Mouse (Mus musculus) urinary bladder, adult 2 months (tissue): Measurements from ENCODE around the gene Tigd2. TPM values are rescaled to one million over a fixed set of nuclear protein-coding genes. Genes with fewer than 3 reads are reported as not detected.
"Not testable (repeated sequence)": the region's sequence is repeated elsewhere in the genome, so short reads cannot be mapped to it uniquely, and the experiment has no call there.

Experiments used
- DNase-seq: peaks from one replicate; pipeline ENCODE4 v3.0.0; 2022; ENCODE audit warnings: low spot score
- polyA plus RNA-seq: library from polyadenylated mRNA; depleted of rRNA; stranded (reverse); fragments of >200 nt; gene quantifications from 2 replicates; pipeline ENCODE4 v1.2.3, GENCODE M21; 2012; rRNA removed

Gene Tigd2
- polyA plus RNA-seq, result 4.7 and 7.1 TPM in 2 replicates

DNA sequence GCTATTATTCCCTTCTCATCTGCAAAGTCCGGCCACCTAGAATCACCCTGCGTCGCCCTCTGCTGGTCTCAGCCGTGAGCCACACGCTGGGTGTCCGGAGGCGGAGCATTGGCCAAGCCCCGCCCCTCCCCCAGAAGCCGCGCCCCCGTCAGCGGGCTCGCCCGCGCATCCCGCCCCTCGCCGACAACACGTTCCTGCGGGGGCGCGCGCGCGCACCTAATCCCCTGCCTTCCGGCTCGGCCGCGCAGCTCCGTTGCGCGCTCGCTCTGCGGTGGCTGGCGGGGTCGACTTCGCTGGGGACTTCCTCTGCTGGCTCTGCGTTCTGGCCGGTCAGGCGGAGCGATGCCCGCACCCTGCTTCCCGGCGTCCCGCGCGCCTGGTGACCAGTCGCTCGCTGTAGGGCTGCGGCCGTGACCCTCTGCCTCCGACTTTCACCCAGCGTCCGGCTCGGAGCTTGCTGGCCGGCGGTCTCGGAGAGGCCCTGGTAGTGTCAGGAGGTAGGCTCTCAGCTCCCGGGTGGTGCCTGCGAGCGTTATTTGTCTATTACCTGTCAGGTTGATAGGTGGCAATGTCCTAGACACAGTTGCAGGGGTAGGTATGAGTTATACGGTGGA, at the start of gene Tigd2:
Gene Tigd2, plus strand, starts transcription at position 186 of the 614 bp plus-strand sequence.
- peak; percentile 90 for DNase-seq

DNA sequence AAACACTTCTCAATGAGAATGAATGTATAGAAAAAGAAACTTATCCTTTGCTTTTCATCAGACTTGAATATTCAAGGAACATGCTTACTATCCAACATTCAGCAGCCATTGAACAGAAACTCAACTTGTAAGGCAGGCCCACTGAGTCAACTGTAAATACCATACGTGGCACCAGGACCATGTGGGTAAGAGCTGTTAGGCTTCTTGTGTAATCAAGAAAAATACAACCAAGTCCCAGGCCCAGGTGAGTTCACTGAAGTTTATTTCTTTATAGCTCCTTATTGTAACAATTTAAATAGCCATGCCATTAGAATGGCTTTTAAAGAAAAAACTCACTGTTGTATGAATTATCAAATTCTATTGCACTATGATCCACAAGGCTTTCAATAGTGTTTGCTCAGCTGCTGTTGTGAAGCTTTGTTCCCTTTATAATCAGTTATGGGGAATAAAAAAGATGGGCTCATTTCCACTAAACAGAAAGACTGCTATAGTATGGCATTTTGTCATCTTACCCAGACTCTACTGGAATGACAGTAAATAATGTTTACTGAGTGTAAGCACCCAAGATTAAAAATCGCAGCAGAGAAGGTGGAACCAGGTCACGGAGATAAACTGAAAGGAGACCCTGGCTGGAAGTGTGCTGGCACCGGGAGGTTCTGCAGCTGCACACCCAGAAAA, 46.7 kb upstream of the Tigd2 start:
- DNase-seq, result no peak

DNA sequence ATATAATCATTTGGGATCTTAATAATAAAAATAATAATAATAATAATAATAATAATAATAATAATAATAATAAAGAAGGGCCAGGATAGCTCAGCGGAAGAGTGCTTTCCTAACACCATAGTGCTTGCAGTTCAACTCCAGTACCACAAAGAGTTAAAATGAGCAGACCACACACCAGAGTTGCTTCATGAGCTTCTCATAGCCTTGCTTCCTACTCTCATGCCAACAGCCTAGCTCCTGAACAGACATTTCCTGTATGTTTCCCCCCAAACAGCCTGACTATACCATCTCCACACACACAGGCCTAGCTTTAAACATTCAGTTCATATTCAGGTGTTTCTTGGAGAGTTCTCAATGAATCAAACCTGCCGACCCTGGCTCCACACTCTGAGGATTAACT, 45.8 kb upstream of the Tigd2 start:
- DNase-seq, result no peak

DNA sequence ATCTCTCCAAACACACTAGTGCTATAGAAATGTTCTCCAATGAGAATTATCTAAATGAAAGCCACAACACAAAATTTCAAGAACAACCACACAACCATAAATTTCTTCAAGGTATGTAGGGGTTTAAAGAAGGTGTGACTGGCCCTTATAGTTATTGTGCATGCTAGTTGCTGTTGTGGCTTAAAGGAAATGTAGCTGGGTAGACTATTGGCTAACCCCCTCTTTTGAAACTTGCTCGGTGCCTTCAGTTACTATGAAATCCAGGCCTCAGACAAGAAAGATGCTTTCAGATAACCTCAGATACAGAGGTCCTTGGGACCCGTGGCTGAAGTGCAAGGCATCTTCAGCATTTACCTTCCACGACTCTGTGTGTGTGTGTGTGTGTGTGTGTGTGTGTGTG, 45.3 kb upstream of the Tigd2 start:
- no peak for DNase-seq

DNA sequence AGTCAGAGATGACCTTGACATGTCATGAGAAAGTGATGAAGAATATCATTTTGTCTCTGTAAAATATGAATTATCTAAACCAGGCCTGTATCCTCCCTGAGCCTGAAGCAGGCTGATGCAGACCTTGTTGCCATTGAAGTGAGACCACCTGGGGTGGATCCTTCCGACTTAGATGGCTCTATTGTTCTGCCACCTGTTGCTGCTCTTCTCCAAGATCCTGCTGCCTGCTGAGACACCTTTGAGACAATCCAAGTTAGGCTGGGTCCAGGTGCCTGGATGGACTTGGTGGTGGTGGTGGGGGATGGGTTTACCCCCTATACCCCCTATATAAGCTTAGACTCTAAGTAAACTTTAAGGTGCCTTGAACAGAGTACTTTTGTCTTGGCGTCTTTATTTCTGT, 39.7 kb upstream of the Tigd2 start:
- DNase-seq, result no peak

DNA sequence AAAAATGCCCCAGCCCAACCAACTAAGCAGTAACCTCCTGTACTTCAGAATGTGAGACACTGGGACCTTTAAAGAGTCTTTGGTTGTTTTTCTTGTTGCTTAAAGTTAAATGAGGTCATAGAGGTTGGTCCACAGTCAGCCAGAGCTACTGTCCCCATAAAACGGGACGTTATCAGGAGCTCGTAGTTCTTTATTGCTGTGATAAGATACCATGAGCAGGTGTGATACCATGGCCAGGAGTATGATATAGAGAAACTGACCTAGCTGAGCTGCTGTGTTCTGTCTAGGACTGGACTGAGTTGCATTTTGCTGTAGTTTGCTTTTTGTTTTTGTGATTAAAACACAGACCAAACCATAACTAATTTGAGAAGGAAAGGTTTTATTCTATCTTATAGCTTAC, 37.4 kb upstream of the Tigd2 start:
- DNase-seq, result no peak

DNA sequence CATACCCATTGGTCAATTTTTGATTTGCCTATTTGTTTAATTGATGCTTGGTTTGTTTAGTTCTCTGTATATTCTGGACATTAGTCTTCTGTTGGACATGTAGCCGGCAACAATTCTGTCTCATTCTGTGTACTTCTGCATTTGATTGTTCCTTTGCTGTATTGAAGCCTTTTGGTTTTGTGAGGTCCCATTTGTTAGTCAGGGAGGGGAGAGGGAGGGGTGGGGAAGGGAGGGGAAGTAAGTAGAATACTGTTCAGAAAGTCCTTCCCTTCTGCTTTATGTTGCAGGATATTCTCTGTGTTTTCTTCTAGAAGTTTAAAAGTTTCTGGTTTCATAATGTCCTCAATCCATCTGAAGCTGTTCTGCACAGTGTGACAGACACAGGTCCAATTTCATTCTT, 34.7 kb upstream of the Tigd2 start:
- no peak for DNase-seq

DNA sequence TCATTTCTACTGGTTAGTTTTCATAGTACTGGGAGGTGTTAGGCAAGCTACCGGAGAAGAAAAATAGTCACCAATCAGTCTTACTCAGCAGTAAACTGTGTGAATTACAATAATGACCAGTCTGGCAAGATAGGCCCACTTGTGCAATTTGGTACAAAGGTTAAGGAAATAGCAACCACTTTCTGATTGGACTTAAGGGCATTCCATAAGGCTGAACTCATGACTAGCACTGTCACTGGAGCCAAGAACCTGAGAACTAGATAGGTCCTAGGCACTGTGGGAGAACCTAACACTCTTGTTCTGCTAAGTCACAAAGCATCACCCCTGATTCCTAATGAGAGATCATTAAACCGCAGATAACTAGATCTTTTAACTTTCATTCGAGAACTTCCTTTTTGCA, 30.6 kb upstream of the Tigd2 start:
- no peak for DNase-seq

DNA sequence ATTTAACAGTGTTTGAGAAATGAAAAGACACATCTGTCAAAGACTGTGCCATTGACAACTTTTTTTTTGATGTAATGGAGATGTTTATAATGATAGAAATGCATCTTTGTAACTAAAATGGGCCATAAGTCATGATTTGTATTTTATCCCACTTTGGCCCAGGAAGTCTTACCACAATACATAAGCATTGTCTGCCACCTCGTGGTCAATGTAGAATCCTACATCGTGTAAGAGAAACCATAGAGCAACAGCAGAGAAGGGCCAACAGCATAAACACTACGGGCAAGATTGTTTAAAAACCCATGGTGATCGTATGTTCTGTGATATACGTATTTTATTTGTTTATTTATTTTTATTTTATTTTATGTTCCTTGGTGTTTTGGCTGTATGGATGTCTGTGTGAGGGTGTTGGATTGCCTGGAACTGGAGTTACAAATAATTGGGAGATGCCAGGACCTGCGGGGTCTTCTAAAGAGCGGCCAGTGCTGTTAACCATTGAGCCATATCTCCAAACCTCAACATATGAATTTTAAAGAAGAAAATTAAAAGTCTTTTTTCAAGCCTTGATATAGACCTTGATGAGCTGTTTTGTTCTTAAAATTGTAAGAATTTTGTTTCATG, 28.2 kb upstream of the Tigd2 start:
- no peak for DNase-seq

DNA sequence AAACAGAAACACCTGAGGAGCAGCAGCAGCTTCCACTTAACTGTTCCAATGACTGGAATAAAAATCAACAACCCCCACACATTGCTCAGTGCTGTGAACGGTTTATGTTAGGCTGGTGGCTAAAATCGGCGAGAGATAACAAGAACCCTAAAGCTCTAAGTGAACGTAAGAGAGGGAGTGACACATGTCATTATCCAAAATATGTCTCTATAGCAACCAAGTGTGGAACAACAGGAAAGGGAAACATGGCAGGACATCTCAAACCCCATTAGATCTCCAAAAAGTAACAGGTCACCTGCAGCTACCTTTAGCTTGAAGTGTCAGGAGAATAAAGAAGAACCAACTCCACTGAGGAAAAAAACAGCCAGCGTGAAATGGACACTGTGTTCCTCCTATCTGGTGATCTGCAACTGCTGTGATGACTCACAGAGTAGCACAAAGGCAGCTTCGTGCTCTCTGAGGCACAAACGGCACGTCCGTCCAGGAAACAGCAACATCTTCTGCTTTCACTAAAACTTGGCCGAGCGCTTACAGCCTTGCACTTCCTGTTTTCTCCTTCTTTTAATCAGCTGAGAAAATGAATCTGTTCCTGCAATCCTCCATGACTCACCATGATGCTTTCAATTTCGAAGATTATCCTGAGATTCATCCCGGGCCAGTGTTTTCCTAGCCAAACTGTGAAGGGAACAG, 23.5 kb upstream of the Tigd2 start:
- DNase-seq, result no peak

DNA sequence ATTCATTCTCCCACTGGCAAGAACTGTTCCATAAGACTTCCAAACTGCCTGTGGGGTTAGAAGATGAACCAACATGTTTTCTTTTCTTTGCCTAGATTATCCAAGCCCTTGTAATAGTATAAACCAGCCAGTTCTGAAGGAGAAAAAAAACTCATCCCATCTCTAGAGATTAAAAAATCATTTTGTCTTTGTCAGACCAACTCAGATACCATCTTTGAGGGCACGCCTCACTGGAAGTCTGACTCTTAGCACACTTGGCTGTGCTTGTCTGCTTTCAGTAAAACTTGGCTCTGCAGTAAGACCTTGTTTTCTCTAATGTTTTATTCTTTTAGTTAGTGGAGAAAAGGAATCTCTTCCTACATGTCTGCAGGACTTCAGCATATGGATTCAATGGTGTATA, 18.7 kb upstream of the Tigd2 start:
- DNase-seq, result no peak

DNA sequence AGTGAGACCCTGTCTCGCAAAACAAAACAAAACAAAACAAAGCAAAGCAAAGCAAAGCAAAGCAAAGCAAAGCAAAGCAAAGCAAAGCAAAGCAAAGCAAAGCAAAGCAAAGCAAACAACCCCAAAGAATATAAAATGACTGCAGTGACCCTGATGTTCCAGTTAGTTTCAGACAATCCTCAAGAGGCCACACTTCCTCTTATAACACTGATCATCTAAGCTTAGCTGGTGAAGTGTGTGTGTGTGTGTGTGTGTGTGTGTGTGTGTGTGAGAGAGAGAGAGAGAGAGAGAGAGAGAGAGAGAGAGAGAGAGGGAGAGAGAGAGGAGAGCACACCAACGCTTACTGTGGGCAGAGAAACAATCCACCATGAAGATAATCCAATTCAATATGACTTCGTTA, 14.2 kb upstream of the Tigd2 start:
- not testable (repeated sequence) for DNase-seq

DNA sequence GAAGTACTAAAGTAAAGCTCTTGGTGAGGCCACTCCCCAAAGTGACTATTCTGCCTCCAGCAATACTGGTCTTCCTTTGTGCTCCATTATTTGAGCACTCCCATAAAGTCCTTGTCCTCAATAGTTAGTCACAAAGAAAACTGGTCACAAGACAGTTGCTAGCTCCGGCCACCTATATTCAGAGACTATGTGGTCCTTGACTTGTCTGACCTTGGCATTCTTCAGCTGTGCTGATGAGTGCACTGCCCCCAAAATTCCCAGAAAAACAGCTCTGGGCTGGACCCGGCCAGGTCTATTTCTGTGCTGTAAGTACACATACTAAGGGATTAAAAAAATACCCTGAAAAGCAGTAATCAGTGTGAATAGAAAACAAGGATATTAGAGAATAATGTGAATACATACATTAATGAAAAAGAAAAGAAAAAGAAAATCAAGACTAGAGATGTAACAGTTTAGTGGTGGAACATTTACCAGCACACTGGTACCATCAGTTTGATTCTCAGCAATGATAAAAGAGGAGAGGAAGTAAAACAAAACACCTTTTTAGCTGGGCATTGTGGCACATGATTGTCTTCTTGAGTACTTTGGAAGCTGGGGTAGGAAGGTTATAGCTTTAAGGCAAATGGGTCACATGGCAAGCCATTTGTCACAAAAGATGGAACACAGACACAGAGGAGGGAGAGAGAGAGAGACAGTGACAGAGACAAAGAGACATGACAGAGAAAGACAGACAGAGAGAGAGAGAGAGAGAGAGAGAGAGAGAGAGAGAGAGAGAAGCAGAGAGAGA, 12.6 kb upstream of the Tigd2 start:
- DNase-seq, result no peak

DNA sequence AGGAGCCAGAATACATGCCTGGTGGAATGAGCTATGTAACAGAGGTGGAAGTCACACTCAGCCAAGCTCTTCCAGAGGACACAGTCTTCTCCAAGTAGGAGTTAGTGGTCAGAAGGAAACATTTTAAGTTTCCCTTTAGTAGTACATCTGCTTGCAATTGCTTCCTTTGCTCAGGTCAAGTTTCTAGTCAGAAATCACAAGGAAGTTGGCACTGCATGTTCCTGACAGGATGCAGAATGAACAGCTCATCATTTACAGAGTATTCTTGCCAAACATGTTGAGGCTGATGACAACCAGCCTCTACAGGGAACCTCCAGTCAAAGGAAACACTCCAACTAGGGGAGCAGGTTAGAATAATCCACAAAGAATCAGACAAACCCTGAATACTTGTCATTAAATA, 11.9 kb upstream of the Tigd2 start:
- DNase-seq, result no peak

DNA sequence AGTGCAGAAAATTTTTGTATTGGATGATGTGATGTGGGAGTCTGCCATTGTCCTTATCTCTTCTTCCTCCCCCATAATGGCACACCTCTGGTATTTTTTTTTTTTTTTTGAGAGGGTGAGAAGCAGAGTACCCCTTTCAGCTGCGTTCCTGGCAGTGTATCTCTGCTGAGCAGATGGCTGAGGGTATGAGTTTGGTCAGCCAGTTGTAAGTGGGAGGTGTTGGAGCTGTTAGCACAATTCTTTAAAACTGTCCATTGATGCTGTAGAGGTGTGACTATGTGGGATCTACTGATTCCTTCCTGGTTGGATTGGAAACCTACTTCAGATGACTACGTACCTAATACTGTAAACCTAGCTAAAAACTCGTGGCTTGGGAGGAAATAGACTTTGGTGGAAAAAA, 10.3 kb upstream of the Tigd2 start:
- no peak for DNase-seq

DNA sequence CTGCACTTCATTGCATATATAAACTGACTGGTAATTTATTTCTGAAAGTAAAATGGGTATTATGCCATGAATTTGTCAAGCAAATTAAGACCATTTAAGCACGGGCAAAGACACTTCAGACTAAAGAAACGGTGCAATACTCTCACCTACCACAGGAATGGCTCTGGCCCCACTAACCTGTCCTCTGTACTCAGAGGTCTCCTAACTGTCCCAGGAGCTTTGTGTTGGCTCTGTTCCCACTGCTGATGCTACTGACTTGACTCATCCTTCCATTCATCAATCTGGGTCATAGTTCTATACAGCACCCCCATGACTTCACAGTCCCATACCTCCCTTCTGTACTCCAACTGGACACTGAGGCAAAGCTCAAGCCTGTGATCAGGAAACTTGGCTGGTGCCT, 9.6 kb upstream of the Tigd2 start:
- no peak for DNase-seq

DNA sequence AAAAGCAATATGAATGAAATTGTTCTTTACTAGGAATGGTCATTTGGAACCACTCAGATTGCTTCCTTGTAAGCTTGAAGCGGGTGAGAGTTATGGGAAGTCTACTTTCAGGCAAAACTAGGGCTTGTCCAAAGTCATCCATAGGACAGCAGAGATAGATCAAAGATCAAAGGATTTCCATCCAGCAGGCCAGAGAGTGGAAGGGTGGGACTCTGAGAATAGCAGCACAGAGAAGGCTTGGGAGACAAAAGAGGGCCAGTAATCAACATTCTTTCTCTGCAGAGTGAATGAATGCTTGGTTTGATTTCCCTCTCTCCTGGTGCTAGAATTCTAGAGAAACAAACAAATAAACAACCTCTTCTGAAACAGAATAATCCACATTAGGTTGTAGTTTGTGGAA, 1.1 kb upstream of the Tigd2 start:
- DNase-seq, result no peak

DNA sequence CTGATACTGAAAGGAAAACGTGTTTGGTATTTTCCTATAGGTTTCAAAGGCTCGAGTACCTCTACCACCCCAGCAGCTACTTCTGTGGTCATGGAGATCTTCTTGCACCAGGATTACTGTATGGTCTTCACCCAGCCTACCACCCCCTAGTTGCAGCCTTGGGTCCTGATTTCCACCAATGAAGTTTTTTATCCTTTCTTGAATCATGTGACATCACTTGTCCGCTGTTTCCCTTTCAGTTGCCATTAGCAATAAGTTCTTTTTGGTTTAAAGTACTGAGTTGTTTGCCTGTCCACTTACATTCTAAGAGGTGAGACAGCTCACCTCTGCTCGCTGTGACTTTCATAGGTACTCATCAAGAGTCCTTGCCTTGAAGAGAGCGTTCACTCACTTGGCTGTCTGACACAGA, 633 bp downstream of the Tigd2 start:
- no peak for DNase-seq

DNA sequence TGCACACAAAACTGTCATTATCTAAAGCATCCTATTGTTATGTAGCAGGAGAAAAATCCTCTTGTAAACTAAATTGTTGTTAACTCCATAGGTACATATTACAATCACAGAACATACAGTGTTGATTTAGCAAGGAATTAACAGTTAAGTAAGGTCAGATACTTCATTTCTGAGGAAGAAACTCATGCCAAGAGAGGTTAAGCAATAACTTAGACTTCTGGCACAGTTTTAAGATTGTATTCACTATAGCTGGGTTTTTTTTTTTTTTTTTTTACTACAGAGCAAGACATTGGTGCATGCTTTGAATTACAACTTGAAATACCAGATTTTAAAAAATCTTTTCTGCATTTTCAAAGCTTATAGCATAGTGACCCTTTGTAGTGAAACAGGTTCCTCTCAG, 24.5 kb downstream of the Tigd2 start:
- no peak for DNase-seq

DNA sequence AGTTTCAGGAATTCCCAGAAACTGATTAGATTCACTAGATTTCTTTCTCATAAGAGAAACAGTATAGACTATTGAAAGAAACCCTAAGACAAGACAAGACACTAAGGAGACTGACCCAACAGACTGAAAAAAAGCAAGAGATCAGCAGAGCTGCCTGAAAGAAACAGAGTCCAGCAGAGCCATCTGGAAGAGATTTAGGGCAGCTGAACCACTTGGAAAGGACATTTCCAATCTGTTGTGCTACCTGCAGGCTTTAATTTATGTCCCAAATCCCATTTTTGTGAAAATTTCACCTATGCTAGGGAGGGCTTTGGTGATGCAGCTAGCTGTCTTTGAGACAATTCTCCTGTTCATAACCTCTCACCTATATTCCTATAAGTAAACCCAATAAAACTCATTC, 25.0 kb downstream of the Tigd2 start:
- DNase-seq, result no peak

DNA sequence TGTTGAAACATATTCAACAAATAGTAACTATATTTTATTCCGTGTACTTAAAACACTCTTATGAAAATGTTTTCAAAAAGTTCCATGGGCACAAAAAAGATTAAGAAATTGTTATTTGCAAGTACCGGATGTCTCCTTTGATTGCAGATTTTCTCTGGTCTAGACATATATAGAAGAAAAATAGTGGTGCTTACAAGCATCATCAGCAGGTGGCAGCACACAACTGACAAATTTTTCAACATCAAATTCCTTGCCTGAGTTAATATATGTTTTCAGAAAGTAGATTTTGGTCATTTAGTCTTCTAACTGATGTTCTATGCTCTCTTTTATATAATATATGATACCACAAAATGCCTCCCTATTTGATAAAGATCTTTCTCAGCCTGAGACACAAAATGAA, 41.0 kb downstream of the Tigd2 start:
- no peak for DNase-seq

DNA sequence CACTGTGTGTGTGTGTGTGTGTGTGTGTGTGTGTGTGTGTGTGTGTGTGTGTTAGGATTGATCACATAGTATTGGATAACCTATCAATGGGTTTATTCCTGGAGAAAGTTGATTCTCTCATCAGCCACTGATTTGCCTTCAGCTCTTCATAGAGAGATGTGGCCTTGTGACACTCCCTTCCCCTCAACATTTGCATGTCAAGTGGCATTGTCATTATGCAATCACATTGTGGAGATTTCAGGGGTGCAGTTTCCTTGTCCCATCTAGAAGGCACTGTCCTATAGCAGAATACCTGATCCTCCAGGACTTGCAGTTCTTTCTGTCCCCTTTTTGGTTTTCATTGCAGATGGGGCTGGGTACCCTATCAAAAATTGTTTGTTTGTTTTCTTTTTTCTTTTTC, 41.9 kb downstream of the Tigd2 start:
- no peak for DNase-seq
